Mouse (Mus musculus) limb, embryonic 10.5 days (tissue): ENCODE measurements around the gene Fto. TPM values are rescaled to one million over a fixed set of nuclear protein-coding genes. Genes with fewer than 3 reads are reported as not detected.
A peak's percentile ranks its signal among the peaks of the same experiment; 100 is the strongest.

Source experiments
- DNase-seq: peaks from one replicate; pipeline ENCODE4 v3.0.0-alpha.2; 2017; ENCODE audit warnings: low spot score
- H3K27ac ChIP-seq: fragments of 300-500 bp; sonication (generic); 2 replicates; pipeline ENCODE4 v1.5.1; 2016; ENCODE audit warnings: mild to moderate bottlenecking
- H3K27me3 ChIP-seq: fragments of 300-500 bp; sonication (generic); 2 replicates; pipeline ENCODE4 v1.6.1; 2016; ENCODE audit warnings: low read depth, mild to moderate bottlenecking; ENCODE audit not compliant: poor library complexity, severe bottlenecking
- H3K36me3 ChIP-seq: fragments of 300-500 bp; sonication (generic); 2 replicates; pipeline ENCODE4 v1.6.1; 2016; ENCODE audit warnings: mild to moderate bottlenecking, moderate library complexity
- H3K4me1 ChIP-seq: fragments of 300-500 bp; sonication (generic); 2 replicates; pipeline ENCODE4 v1.6.1; 2016
- H3K4me3 ChIP-seq: fragments of 300-500 bp; sonication (generic); 2 replicates; pipeline ENCODE4 v1.5.1; 2016; ENCODE audit warnings: mild to moderate bottlenecking, moderate library complexity
- H3K9me3 ChIP-seq: fragments of 300-500 bp; sonication (generic); replicated peaks from 2 replicates; pipeline ENCODE4 v1.6.1; 2016; ENCODE audit warnings: mild to moderate bottlenecking
- WGBS: fragments of 180-500 bp; shearing (Covaris S2); methylation state at CpG from one replicate; pipeline ENCODE4 v1.1.7; 2016; 5-methylcytosine and 5-hydroxymethylcytosine counted together
- polyA plus RNA-seq: library from polyadenylated mRNA; unstranded; fragments of >200 nt; fragmentation: Nextera tagmentation; extraction: Ambion mirVana; gene quantifications from 2 replicates; pipeline ENCODE4 v1.2.1, GENCODE M21; 2016

Fto gene
- polyA plus RNA-seq, 1 experiment from 2014 or later: 100 TPM

GRCm38 (mm10) chr8:91327471-91328205, 14.3 kb downstream of the Fto start:
- H3K4me1 ChIP-seq: peaks cover 54% of the 10 kb centered on the region
- 87% methylated on average over 11 of the region's 11 CpGs for WGBS

GRCm38 (mm10) chr8:91329056-91329455, 15.7 kb downstream of the Fto start:
- Histone ChIP-seq H3K9me3 (no peaks in the 10 kb centered on the region), H3K36me3 (peaks cover 21% of the 10 kb centered on the region), H3K27ac (peak overlapping the region; percentile 50; the same call in 1 of the 2 replicates), H3K4me3 (no peak overlapping the region), H3K27me3 (no peaks in the 10 kb centered on the region), H3K4me1 (peaks cover 47% of the 10 kb centered on the region)
- no peak for DNase-seq
- 87% methylated on average over 9 of the region's 9 CpGs for WGBS

More at GRCm38 (mm10) chr8:91327471-91328205, 14.3 kb downstream of the Fto start:
- no peak for DNase-seq
- H3K4me3 ChIP-seq: no peak overlapping the region
- H3K27ac ChIP-seq: no peak overlapping the region
- H3K36me3 ChIP-seq: peaks cover 21% of the 10 kb centered on the region
- no peaks in the 10 kb centered on the region for H3K27me3 ChIP-seq
- H3K9me3 ChIP-seq: no peaks in the 10 kb centered on the region

GRCm38 (mm10) chr8:91329461-91329850, 16.1 kb downstream of the Fto start:
- WGBS: 30% methylated on average over 6 of the region's 6 CpGs
- no peak for DNase-seq

GRCm38 (mm10) chr8:91338389-91339154, 25.2 kb downstream of the Fto start:
- no peak overlapping the region for H3K27ac ChIP-seq
- H3K4me3 ChIP-seq: no peak overlapping the region
- no peaks in the 10 kb centered on the region for H3K9me3 ChIP-seq
- WGBS: 94% methylated on average over 6 of the region's 6 CpGs
- peaks cover 11% of the 10 kb centered on the region for H3K36me3 ChIP-seq
- no peaks in the 10 kb centered on the region for H3K27me3 ChIP-seq
- no peak for DNase-seq
- H3K4me1 ChIP-seq: no peaks in the 10 kb centered on the region; the same call in 1 of the 2 replicates

More at GRCm38 (mm10) chr8:91329461-91329850, 16.1 kb downstream of the Fto start:
- H3K4me3 ChIP-seq: no peak overlapping the region
- peaks cover 21% of the 10 kb centered on the region for H3K36me3 ChIP-seq
- peak overlapping the region; percentile 50 for H3K27ac ChIP-seq
- H3K27me3 ChIP-seq: no peaks in the 10 kb centered on the region
- no peaks in the 10 kb centered on the region for H3K9me3 ChIP-seq
- H3K4me1 ChIP-seq: peaks cover 43% of the 10 kb centered on the region

- H3K4me3 ChIP-seq: no peak overlapping the region
- H3K4me1 ChIP-seq: no peaks in the 10 kb centered on the region; the same call in 1 of the 2 replicates
- H3K36me3 ChIP-seq: peaks cover 8% of the 10 kb centered on the region
- 85% methylated on average over 8 of the region's 8 CpGs for WGBS
- H3K9me3 ChIP-seq: no peaks in the 10 kb centered on the region
- H3K27ac ChIP-seq: no peak overlapping the region
- H3K27me3 ChIP-seq: no peaks in the 10 kb centered on the region
- DNase-seq: no peak
Observed at GRCm38 (mm10) chr8:91339651-91340050, 26.3 kb downstream of the Fto start.

GRCm38 (mm10) chr8:91340746-91341145, 27.4 kb downstream of the Fto start:
- no peaks in the 10 kb centered on the region for H3K27me3 ChIP-seq
- no peak overlapping the region for H3K27ac ChIP-seq
- peaks cover 5% of the 10 kb centered on the region; the same call in 1 of the 2 replicates for H3K36me3 ChIP-seq
- H3K9me3 ChIP-seq: no peaks in the 10 kb centered on the region
- peaks cover 10% of the 10 kb centered on the region for H3K4me1 ChIP-seq
- 74% methylated on average over 1 of the region's 1 CpGs for WGBS
- no peak overlapping the region for H3K4me3 ChIP-seq
- DNase-seq: no peak

- no peak for DNase-seq
- no peak overlapping the region for H3K27ac ChIP-seq
- H3K4me1 ChIP-seq: peaks cover 10% of the 10 kb centered on the region
- no peaks in the 10 kb centered on the region for H3K27me3 ChIP-seq
- H3K36me3 ChIP-seq: no peaks in the 10 kb centered on the region
- WGBS: 56% methylated on average over 5 of the region's 5 CpGs
- H3K4me3 ChIP-seq: no peak overlapping the region
- no peaks in the 10 kb centered on the region for H3K9me3 ChIP-seq
Observed at GRCm38 (mm10) chr8:91342196-91342595, 28.9 kb downstream of the Fto start.

- H3K4me3 ChIP-seq: no peak overlapping the region
- H3K9me3 ChIP-seq: no peaks in the 10 kb centered on the region
- no peaks in the 10 kb centered on the region for H3K36me3 ChIP-seq
- DNase-seq: no peak
- 90% methylated on average over 5 of the region's 5 CpGs for WGBS
- H3K27me3 ChIP-seq: no peaks in the 10 kb centered on the region
- H3K27ac ChIP-seq: no peak overlapping the region
- peaks cover 10% of the 10 kb centered on the region for H3K4me1 ChIP-seq
Observed at GRCm38 (mm10) chr8:91342798-91343197, 29.5 kb downstream of the Fto start.

- Histone ChIP-seq H3K4me1 (peaks cover 10% of the 10 kb centered on the region), H3K9me3 (no peaks in the 10 kb centered on the region), H3K27me3 (no peaks in the 10 kb centered on the region), H3K4me3 (no peak overlapping the region), H3K27ac (no peak overlapping the region), H3K36me3 (0 out of 2 replicates have a peak, but pooled peaks cover 2% of the 10 kb centered on the region)
- 85% methylated on average over 11 of the region's 11 CpGs for WGBS
- DNase-seq: no peak
Observed at GRCm38 (mm10) chr8:91344659-91345058, 31.3 kb downstream of the Fto start.

GRCm38 (mm10) chr8:91347146-91347545, 33.8 kb downstream of the Fto start:
- Histone ChIP-seq H3K4me3 (no peak overlapping the region), H3K27me3 (no peaks in the 10 kb centered on the region), H3K27ac (no peak overlapping the region), H3K4me1 (peaks cover 18% of the 10 kb centered on the region), H3K9me3 (no peaks in the 10 kb centered on the region), H3K36me3 (peaks cover 11% of the 10 kb centered on the region; the same call in 1 of the 2 replicates)
- no peak for DNase-seq
- 88% methylated on average over 10 of the region's 10 CpGs for WGBS

GRCm38 (mm10) chr8:91347595-91347994, 34.3 kb downstream of the Fto start:
- 78% methylated on average over 6 of the region's 6 CpGs for WGBS
- H3K4me1 ChIP-seq: peaks cover 18% of the 10 kb centered on the region
- H3K4me3 ChIP-seq: no peak overlapping the region
- H3K27me3 ChIP-seq: no peaks in the 10 kb centered on the region
- H3K27ac ChIP-seq: no peak overlapping the region
- H3K9me3 ChIP-seq: no peaks in the 10 kb centered on the region
- DNase-seq: no peak
- H3K36me3 ChIP-seq: peaks cover 11% of the 10 kb centered on the region; the same call in 1 of the 2 replicates

- Histone ChIP-seq H3K36me3 (peaks cover 11% of the 10 kb centered on the region; the same call in 1 of the 2 replicates), H3K27me3 (no peaks in the 10 kb centered on the region), H3K4me3 (no peak overlapping the region), H3K9me3 (no peaks in the 10 kb centered on the region), H3K4me1 (peaks cover 22% of the 10 kb centered on the region), H3K27ac (no peak overlapping the region)
- WGBS: 93% methylated on average over 7 of the region's 7 CpGs
- no peak for DNase-seq
Observed at GRCm38 (mm10) chr8:91349816-91350215, 36.5 kb downstream of the Fto start.

- H3K36me3 ChIP-seq: peaks cover 11% of the 10 kb centered on the region; the same call in 1 of the 2 replicates
- no peaks in the 10 kb centered on the region for H3K27me3 ChIP-seq
- 76% methylated on average over 7 of the region's 7 CpGs for WGBS
- no peaks in the 10 kb centered on the region for H3K9me3 ChIP-seq
- 0 out of 2 replicates have a peak overlapping the region, but pooled peaks have one; percentile 42 for H3K27ac ChIP-seq
- no peak overlapping the region for H3K4me3 ChIP-seq
- H3K4me1 ChIP-seq: peaks cover 20% of the 10 kb centered on the region
- no peak for DNase-seq
Observed at GRCm38 (mm10) chr8:91350628-91351027, 37.3 kb downstream of the Fto start.
